Mouse (Mus musculus) liver, embryonic 11.5 days (tissue): ENCODE measurements around the gene Pmpca. TPM values are rescaled to one million over a fixed set of nuclear protein-coding genes. Genes with fewer than 3 reads are reported as not detected.

ENCODE experiments used
- ATAC-seq: fragments of 200-750 bp; cut with Nextera tagmentation; replicated peaks from 2 replicates; pipeline ENCODE4 v1.8.0; 2017; ENCODE audit warnings: moderate number of reproducible peaks, mild to moderate bottlenecking, moderate TSS enrichment, moderate library complexity; ENCODE audit not compliant: low FRiP score
- DNase-seq: peaks from one replicate; pipeline ENCODE4 v3.0.0-alpha.2; 2017; ENCODE audit warnings: low spot score
- H3K27ac ChIP-seq: fragments of 300-500 bp; sonication (generic); 2 replicates; pipeline ENCODE4 v1.5.1; 2014; ENCODE audit warnings: mild to moderate bottlenecking, low read depth, low read length, control low read depth
- H3K27me3 ChIP-seq: fragments of 300-500 bp; sonication (generic); replicated peaks from 2 replicates; pipeline ENCODE4 v1.6.1; 2014; ENCODE audit warnings: low read length, mixed read lengths; ENCODE audit not compliant: control insufficient read depth, insufficient read depth
- H3K36me3 ChIP-seq: fragments of 300-500 bp; sonication (generic); 2 replicates; pipeline ENCODE4 v1.6.1; 2014; ENCODE audit warnings: mild to moderate bottlenecking, low read length, moderate library complexity, mixed read lengths; ENCODE audit not compliant: control insufficient read depth, insufficient read depth
- H3K4me1 ChIP-seq: fragments of 300-500 bp; sonication (generic); replicated peaks from 2 replicates; pipeline ENCODE4 v1.6.1; 2014; ENCODE audit warnings: low read length, mixed read lengths; ENCODE audit not compliant: control insufficient read depth, insufficient read depth
- H3K4me2 ChIP-seq: fragments of 300-500 bp; sonication (generic); 2 replicates; pipeline ENCODE4 v1.6.1; 2014; ENCODE audit warnings: mild to moderate bottlenecking, control low read depth, moderate library complexity
- H3K4me3 ChIP-seq: fragments of 300-500 bp; sonication (generic); 2 replicates; pipeline ENCODE4 v1.5.1; 2014; ENCODE audit warnings: low read depth, low read length, control low read depth
- H3K9ac ChIP-seq: fragments of 300-500 bp; sonication (generic); 2 replicates; pipeline ENCODE4 v1.6.1; 2014; ENCODE audit warnings: low read depth, low read length, control low read depth
- H3K9me3 ChIP-seq: fragments of 300-500 bp; sonication (generic); 2 replicates; pipeline ENCODE4 v1.6.1; 2016; ENCODE audit warnings: low read length, inconsistent platforms, mixed read lengths; ENCODE audit not compliant: control insufficient read depth
- WGBS: fragments of 180-500 bp; shearing (Covaris S2); extraction: QIAGEN DNeasy Blood & Tissue Kit; methylation state at CpG from one replicate; pipeline ENCODE4 v1.1.7; 2014; 5-methylcytosine and 5-hydroxymethylcytosine counted together
- polyA plus RNA-seq: library from polyadenylated mRNA; unstranded; fragments of >200 nt; fragmentation: Nextera tagmentation; extraction: Ambion mirVana; gene quantifications from 2 replicates; pipeline ENCODE4 v1.2.1, GENCODE M21; 2014

The Pmpca gene
- polyA plus RNA-seq, 1 experiment from 2014 or later, result 147 TPM

DNA sequence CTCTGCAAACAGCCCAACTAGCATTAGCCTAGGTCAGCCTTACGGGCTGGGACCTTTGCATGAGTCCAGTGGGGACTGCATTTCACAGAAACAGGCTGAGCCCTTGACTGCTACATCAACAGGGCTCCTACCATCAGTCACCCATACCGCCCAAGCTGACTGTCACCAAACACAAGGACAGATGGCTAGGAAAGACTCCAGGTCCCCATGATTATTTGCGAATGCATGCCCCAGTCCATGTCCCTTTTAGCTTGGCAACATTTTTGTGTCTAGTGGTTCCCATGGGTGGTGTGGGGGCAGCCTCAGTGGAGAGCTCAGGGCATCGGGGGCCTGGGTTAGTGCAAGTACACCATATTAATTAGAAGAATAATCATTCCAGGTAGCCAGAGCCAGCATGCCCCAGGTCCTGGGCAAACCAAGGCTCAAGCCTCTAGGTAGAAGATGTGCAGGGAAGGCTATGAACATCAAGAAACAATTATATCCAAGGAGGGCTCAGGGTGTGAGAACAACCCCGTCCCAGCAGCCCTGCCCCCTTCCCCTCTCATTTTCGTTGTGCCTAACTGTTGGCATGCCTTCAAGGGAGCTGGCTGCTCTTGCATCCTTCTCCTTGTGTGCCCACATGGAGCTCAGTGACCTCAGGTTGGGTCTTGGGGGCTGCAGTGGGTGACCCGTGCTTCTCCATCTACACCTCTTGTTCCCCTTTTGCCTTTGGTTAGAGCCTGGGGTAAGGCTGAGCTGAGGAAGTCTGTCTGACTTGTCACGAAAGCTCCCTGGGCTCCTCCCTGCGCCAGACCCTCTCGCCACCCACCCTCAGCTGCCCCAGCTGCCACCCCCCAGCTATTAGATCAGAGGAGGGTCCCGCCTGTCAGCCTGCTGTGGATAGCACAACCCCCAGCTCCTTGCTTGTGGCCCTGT is 35.8 kb upstream of the Pmpca start:
- WGBS, result 83% methylated on average over 11 of the region's 11 CpGs
- Histone ChIP-seq H3K27me3 (no peaks in the 10 kb centered on the region), H3K4me1 (peaks cover 16% of the 10 kb centered on the region), H3K36me3 (peaks cover 4% of the 10 kb centered on the region; the same call in 1 of the 2 replicates), H3K4me3 (peak overlapping the region; percentile 82), H3K4me2 (peak overlapping the region; percentile 97), H3K27ac (no peak overlapping the region), H3K9me3 (no peaks in the 10 kb centered on the region), H3K9ac (no peak overlapping the region)
- ATAC-seq, result no peak
- no peak for DNase-seq

DNA sequence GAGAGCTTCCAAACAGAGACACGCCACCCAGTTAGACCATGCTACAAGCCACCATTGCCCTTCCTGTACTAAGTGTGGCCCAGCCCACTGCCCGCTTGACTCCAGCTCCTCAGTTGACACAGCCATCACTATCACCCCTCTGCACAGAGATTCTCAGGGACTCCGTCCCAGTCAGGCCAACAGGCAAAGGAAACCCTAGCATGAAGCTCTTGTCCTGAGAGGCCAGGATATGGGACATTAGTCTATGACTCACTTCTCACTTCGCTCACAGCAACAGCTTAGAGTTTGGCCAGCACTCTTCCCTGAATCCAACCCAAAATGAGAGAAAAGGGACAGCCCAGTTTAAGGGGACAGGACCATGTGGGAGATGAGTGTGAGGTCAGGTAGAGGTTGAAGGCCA is 34.7 kb upstream of the Pmpca start:
- WGBS, result 87% methylated on average over 4 of the region's 4 CpGs
- Histone ChIP-seq H3K27ac (no peak overlapping the region), H3K9ac (no peak overlapping the region), H3K36me3 (peaks cover 4% of the 10 kb centered on the region; the same call in 1 of the 2 replicates), H3K27me3 (no peaks in the 10 kb centered on the region), H3K4me3 (no peak overlapping the region), H3K4me1 (peaks cover 14% of the 10 kb centered on the region), H3K9me3 (no peaks in the 10 kb centered on the region), H3K4me2 (no peak overlapping the region)
- no peak for DNase-seq
- no peak for ATAC-seq

- WGBS, result 79% methylated on average over 4 of the region's 4 CpGs
- ATAC-seq (no peak), DNase-seq (no peak)
- Histone ChIP-seq H3K36me3 (no peaks in the 10 kb centered on the region), H3K9ac (no peak overlapping the region), H3K27ac (no peak overlapping the region), H3K27me3 (no peaks in the 10 kb centered on the region), H3K9me3 (no peaks in the 10 kb centered on the region), H3K4me2 (no peak overlapping the region), H3K4me1 (peaks cover 7% of the 10 kb centered on the region), H3K4me3 (no peak overlapping the region)
Observed at GRCm38 (mm10) chr2:26356231-26356630, 32.9 kb upstream of the Pmpca start.

- H3K4me3 ChIP-seq, result no peak overlapping the region
- 67% methylated on average over 7 of the region's 7 CpGs for WGBS
- H3K4me1 ChIP-seq, result peaks cover 7% of the 10 kb centered on the region
- H3K4me2 ChIP-seq, result no peak overlapping the region
- DNase-seq (no peak), ATAC-seq (no peak)
- H3K27me3 ChIP-seq, result no peaks in the 10 kb centered on the region
- no peak overlapping the region for H3K9ac ChIP-seq
- no peaks in the 10 kb centered on the region for H3K9me3 ChIP-seq
- H3K27ac ChIP-seq, result no peak overlapping the region
- H3K36me3 ChIP-seq, result no peaks in the 10 kb centered on the region
Observed at GRCm38 (mm10) chr2:26356678-26357077, 32.5 kb upstream of the Pmpca start.

DNA sequence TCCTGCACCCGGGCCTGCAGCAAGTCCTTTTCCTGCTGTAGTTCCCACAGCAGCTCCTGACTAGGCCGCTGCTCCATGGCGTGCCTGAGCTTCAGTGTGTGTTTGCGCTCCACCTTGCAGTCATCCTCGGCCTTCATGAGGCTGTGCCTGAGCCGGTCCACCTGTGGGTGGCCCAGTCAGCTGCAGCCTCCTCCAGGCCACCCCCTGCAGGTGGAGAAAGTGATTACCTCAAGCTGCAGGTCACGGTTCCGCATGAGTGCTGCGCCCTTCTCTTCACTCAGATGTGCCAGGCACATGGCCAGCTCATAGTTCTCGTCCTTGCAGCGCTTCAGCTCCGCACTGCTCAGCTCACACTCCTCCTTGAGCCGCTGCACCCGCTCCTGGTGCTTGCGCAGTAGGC is 31.7 kb upstream of the Pmpca start:
- DNase-seq, result no peak
- WGBS, result 64% methylated on average over 15 of the region's 15 CpGs
- Histone ChIP-seq H3K36me3 (no peaks in the 10 kb centered on the region), H3K4me2 (no peak overlapping the region), H3K4me1 (peaks cover 6% of the 10 kb centered on the region), H3K9me3 (no peaks in the 10 kb centered on the region), H3K9ac (no peak overlapping the region), H3K27ac (no peak overlapping the region), H3K4me3 (no peak overlapping the region), H3K27me3 (no peaks in the 10 kb centered on the region)
- ATAC-seq, result no peak

DNA sequence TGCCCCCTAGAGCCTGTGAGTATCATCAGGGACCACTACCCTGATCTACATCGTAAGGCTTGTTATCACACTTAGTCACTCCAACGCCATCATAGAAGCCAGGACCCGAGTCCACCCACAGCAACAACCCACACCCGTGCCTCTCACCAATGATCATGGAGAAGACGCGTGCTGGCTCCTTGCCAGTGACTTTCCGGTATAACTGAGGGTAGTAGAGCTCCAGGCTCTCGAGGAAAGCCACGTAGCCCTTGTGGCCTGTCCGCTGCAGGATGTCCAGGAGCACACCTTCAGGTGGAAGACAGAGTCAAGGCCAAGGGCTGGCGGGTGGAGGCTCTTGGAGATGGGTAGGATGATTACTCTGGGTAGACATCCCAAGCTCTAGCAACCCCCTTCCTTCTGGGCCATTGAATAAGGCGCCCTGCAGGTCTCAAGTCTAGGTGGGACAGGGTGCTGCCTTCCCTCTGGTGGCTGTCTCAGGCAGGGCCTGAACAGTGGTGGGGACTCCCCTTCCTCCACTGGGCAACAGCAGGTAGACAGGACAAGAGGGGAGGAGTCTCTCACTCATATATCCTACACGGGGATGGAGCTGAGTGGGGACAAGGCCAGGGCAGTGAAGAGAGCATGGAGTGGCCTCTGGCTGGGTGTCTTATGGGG is 30.3 kb upstream of the Pmpca start:
- WGBS, result 81% methylated on average over 13 of the region's 13 CpGs
- H3K27ac ChIP-seq, result no peak overlapping the region
- no peaks in the 10 kb centered on the region for H3K4me1 ChIP-seq
- no peaks in the 10 kb centered on the region for H3K9me3 ChIP-seq
- H3K9ac ChIP-seq, result no peak overlapping the region
- no peak for ATAC-seq
- H3K4me2 ChIP-seq, result no peak overlapping the region
- no peaks in the 10 kb centered on the region for H3K27me3 ChIP-seq
- H3K36me3 ChIP-seq, result no peaks in the 10 kb centered on the region; the same call in 1 of the 2 replicates
- H3K4me3 ChIP-seq, result no peak overlapping the region
- no peak for DNase-seq

- Histone ChIP-seq H3K9me3 (no peaks in the 10 kb centered on the region), H3K4me1 (no peaks in the 10 kb centered on the region), H3K4me2 (peak overlapping the region; percentile 2; the same call in 1 of the 2 replicates), H3K4me3 (no peak overlapping the region), H3K27ac (no peak overlapping the region), H3K27me3 (no peaks in the 10 kb centered on the region), H3K9ac (no peak overlapping the region), H3K36me3 (peaks cover 9% of the 10 kb centered on the region)
- ATAC-seq (no peak), DNase-seq (no peak)
- WGBS, result 61% methylated on average over 6 of the region's 6 CpGs
Observed at GRCm38 (mm10) chr2:26359983-26360382, 29.2 kb upstream of the Pmpca start.

DNA sequence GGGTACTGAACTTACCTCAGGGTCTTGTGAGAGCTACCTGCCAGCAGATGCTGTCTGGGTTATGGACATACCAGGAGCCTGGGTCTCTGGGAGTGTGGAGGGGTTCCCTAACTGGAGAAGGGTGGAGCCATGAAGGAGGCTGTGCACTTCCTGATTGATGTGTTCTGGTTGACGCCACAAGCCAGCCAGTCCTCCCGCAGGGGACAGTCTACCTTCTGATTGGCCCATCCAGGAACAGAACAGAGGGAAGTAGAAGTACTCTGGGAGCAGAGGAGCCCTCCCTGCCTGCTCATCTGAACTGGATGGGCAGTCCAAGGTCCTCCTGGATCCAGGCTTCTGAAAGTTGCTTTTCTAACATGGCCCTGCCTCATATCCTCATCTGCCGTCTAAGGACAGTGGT is 28.4 kb upstream of the Pmpca start, which contains the start of gene Card9:
Card9 (minus strand) TSS at position 147 of the 400 bp plus-strand sequence.
- H3K4me1 ChIP-seq, result no peaks in the 10 kb centered on the region
- H3K9me3 ChIP-seq, result no peaks in the 10 kb centered on the region
- H3K36me3 ChIP-seq, result peaks cover 17% of the 10 kb centered on the region
- ATAC-seq, result peak; percentile 42; the same call in 1 of the 2 replicates
- WGBS, result 27% methylated on average over 3 of the region's 3 CpGs
- H3K4me2 ChIP-seq, result peak within 1 kb of the TSS; percentile 2; the same call in 1 of the 2 replicates
- no peak within 1 kb of the TSS for H3K4me3 ChIP-seq
- no peak within 1 kb of the TSS for H3K27ac ChIP-seq
- no peaks in the 10 kb centered on the region for H3K27me3 ChIP-seq
- DNase-seq, result no peak
- no peak within 1 kb of the TSS for H3K9ac ChIP-seq
